Mouse (Mus musculus) intestine, embryonic 16.5 days (tissue): ENCODE results near the gene Tyk2. TPM values are rescaled to one million over a fixed set of nuclear protein-coding genes. Genes with fewer than 3 reads are reported as not detected.

Experiments used
- ATAC-seq: fragments of 200-750 bp; cut with Nextera tagmentation; 2 replicates; pipeline ENCODE4 v1.8.0; 2017; ENCODE audit warnings: moderate TSS enrichment, moderate library complexity
- H3K27ac ChIP-seq: fragments of 300-500 bp; sonication (generic); 2 replicates; pipeline ENCODE4 v1.5.1; 2014; ENCODE audit warnings: mild to moderate bottlenecking, low read length
- H3K27me3 ChIP-seq: fragments of 300-500 bp; sonication (generic); replicated peaks from 2 replicates; pipeline ENCODE4 v1.6.1; 2014; ENCODE audit warnings: low read length, control low read depth, mixed read lengths; ENCODE audit not compliant: control insufficient read depth, insufficient read depth
- H3K36me3 ChIP-seq: fragments of 300-500 bp; sonication (generic); 2 replicates; pipeline ENCODE4 v1.6.1; 2014; ENCODE audit warnings: low read length, control low read depth; ENCODE audit not compliant: control insufficient read depth, insufficient read depth
- H3K4me1 ChIP-seq: fragments of 300-500 bp; sonication (generic); 2 replicates; pipeline ENCODE4 v1.6.1; 2014; ENCODE audit warnings: low read length, control low read depth, mixed read lengths; ENCODE audit not compliant: control insufficient read depth, insufficient read depth
- H3K4me2 ChIP-seq: fragments of 300-500 bp; sonication (generic); 2 replicates; pipeline ENCODE4 v1.6.1; 2014; ENCODE audit warnings: low read depth, low read length, control low read depth
- H3K4me3 ChIP-seq: fragments of 300-500 bp; sonication (generic); 2 replicates; pipeline ENCODE4 v1.5.1; 2014; ENCODE audit warnings: mild to moderate bottlenecking, low read length
- H3K9ac ChIP-seq: fragments of 300-500 bp; sonication (generic); 2 replicates; pipeline ENCODE4 v1.6.1; 2014; ENCODE audit warnings: low read depth, low read length
- H3K9me3 ChIP-seq: fragments of 300-500 bp; sonication (generic); 2 replicates; pipeline ENCODE4 v1.6.1; 2016; ENCODE audit warnings: low read length, control low read depth; ENCODE audit not compliant: control insufficient read depth
- WGBS: fragments of 180-500 bp; shearing (Covaris S2); extraction: QIAGEN DNeasy Blood & Tissue Kit; methylation state at CpG from one replicate; pipeline ENCODE4 v1.1.7; 2014; 5-methylcytosine and 5-hydroxymethylcytosine counted together
- polyA plus RNA-seq: library from polyadenylated mRNA; unstranded; fragments of >200 nt; fragmentation: Nextera tagmentation; extraction: Ambion mirVana; gene quantifications from 2 replicates; pipeline ENCODE4 v1.2.1, GENCODE M21; 2015

Tyk2 gene
- polyA plus RNA-seq, result 17.0 and 18.1 TPM in 2 replicates

- Histone ChIP-seq H3K27ac (peak within 1 kb of the TSS; percentile 24), H3K9ac (peak within 1 kb of the TSS; percentile 78), H3K9me3 (no peaks in the 10 kb centered on the region), H3K4me1 (peaks cover 5% of the 10 kb centered on the region), H3K27me3 (no peaks in the 10 kb centered on the region), H3K4me2 (peak within 1 kb of the TSS; percentile 76), H3K36me3 (no peaks in the 10 kb centered on the region), H3K4me3 (peak within 1 kb of the TSS; percentile 75)
- WGBS, result 6% methylated on average over 37 of the region's 37 CpGs
- ATAC-seq, result peak; percentile 98
These were observed at the start of gene Tyk2 for GRCm38 (mm10) chr9:21131059-21131956. TSS of gene Tyk2 (minus strand) at chr9:21131243.

- no peak overlapping the region for H3K27ac ChIP-seq
- H3K9ac ChIP-seq, result no peak overlapping the region
- H3K27me3 ChIP-seq, result no peaks in the 10 kb centered on the region; the same call in 1 of the 2 replicates
- H3K4me2 ChIP-seq, result no peak overlapping the region; the same call in 1 of the 2 replicates
- no peaks in the 10 kb centered on the region for H3K9me3 ChIP-seq
- H3K4me1 ChIP-seq, result peaks cover 24% of the 10 kb centered on the region
- H3K36me3 ChIP-seq, result no peaks in the 10 kb centered on the region
- 53% methylated on average over 1 of the region's 1 CpGs for WGBS
- H3K4me3 ChIP-seq, result no peak overlapping the region
- ATAC-seq, result no peak
These were observed 49.8 kb upstream of the Tyk2 start for GRCm38 (mm10) chr9:21180841-21181240.

- Histone ChIP-seq H3K4me2 (no peak overlapping the region), H3K4me3 (no peak overlapping the region), H3K27ac (no peak overlapping the region), H3K36me3 (no peaks in the 10 kb centered on the region), H3K4me1 (peaks cover 24% of the 10 kb centered on the region), H3K27me3 (no peaks in the 10 kb centered on the region; the same call in 1 of the 2 replicates), H3K9ac (no peak overlapping the region), H3K9me3 (no peaks in the 10 kb centered on the region)
- WGBS, result 53% methylated on average over 4 of the region's 4 CpGs
- no peak for ATAC-seq
These were observed 49.4 kb upstream of the Tyk2 start for GRCm38 (mm10) chr9:21180402-21180801.

- Histone ChIP-seq H3K36me3 (no peaks in the 10 kb centered on the region), H3K4me2 (no peak overlapping the region), H3K27me3 (no peaks in the 10 kb centered on the region), H3K9me3 (no peaks in the 10 kb centered on the region), H3K27ac (no peak overlapping the region), H3K4me1 (peaks cover 13% of the 10 kb centered on the region), H3K4me3 (no peak overlapping the region), H3K9ac (no peak overlapping the region)
- ATAC-seq, result no peak
- WGBS, result 68% methylated on average over 6 of the region's 6 CpGs
These were observed 41.3 kb upstream of the Tyk2 start for GRCm38 (mm10) chr9:21172364-21172763.

- peaks cover 27% of the 10 kb centered on the region for H3K4me1 ChIP-seq
- 0 out of 2 replicates have a peak overlapping the region, but pooled peaks have one; percentile 32 for H3K9ac ChIP-seq
- H3K36me3 ChIP-seq, result no peaks in the 10 kb centered on the region
- H3K27ac ChIP-seq, result 0 out of 2 replicates have a peak overlapping the region, but pooled peaks have one; percentile 68
- peak overlapping the region; percentile 23; the same call in 1 of the 2 replicates for H3K4me2 ChIP-seq
- H3K27me3 ChIP-seq, result peaks cover 27% of the 10 kb centered on the region
- 46% methylated on average over 1 of the region's 1 CpGs for WGBS
- H3K4me3 ChIP-seq, result no peak overlapping the region
- no peak for ATAC-seq
- no peaks in the 10 kb centered on the region for H3K9me3 ChIP-seq
These were observed 38.1 kb upstream of the Tyk2 start for GRCm38 (mm10) chr9:21169157-21169556.

- Histone ChIP-seq H3K4me1 (peaks cover 30% of the 10 kb centered on the region), H3K4me3 (peak overlapping the region; percentile 27), H3K27ac (peak overlapping the region; percentile 68), H3K27me3 (peaks cover 34% of the 10 kb centered on the region), H3K36me3 (no peaks in the 10 kb centered on the region), H3K9ac (peak overlapping the region; percentile 54), H3K4me2 (peak overlapping the region; percentile 23), H3K9me3 (no peaks in the 10 kb centered on the region)
- 13% methylated on average over 30 of the region's 30 CpGs for WGBS
- ATAC-seq, result peak; percentile 65
These were observed 37.4 kb upstream of the Tyk2 start for GRCm38 (mm10) chr9:21168161-21169123.

- peaks cover 41% of the 10 kb centered on the region for H3K27me3 ChIP-seq
- H3K9ac ChIP-seq, result peak overlapping the region; percentile 54
- no peaks in the 10 kb centered on the region for H3K9me3 ChIP-seq
- H3K4me2 ChIP-seq, result peak overlapping the region; percentile 23
- H3K36me3 ChIP-seq, result no peaks in the 10 kb centered on the region
- H3K27ac ChIP-seq, result peak overlapping the region; percentile 68
- H3K4me1 ChIP-seq, result peaks cover 30% of the 10 kb centered on the region
- peak overlapping the region; percentile 27; the same call in 1 of the 2 replicates for H3K4me3 ChIP-seq
- ATAC-seq, result no peak
- 64% methylated on average over 10 of the region's 10 CpGs for WGBS
These were observed 36.4 kb upstream of the Tyk2 start for GRCm38 (mm10) chr9:21167140-21168097.

- no peaks in the 10 kb centered on the region for H3K36me3 ChIP-seq
- H3K27me3 ChIP-seq, result peaks cover 46% of the 10 kb centered on the region
- H3K4me1 ChIP-seq, result peaks cover 33% of the 10 kb centered on the region
- H3K4me2 ChIP-seq, result peak overlapping the region; percentile 88
- no peak overlapping the region for H3K27ac ChIP-seq
- no peak for ATAC-seq
- peak overlapping the region; percentile 67; the same call in 1 of the 2 replicates for H3K9ac ChIP-seq
- H3K9me3 ChIP-seq, result no peaks in the 10 kb centered on the region
- H3K4me3 ChIP-seq, result peak overlapping the region; percentile 57
- 33% methylated on average over 3 of the region's 3 CpGs for WGBS
These were observed 35.5 kb upstream of the Tyk2 start for GRCm38 (mm10) chr9:21166516-21166915.
